Mouse (Mus musculus) heart, embryonic 11.5 days (tissue): ENCODE data around the gene Rsg1. TPM values are rescaled to one million over a fixed set of nuclear protein-coding genes. Genes with fewer than 3 reads are reported as not detected.
A peak's percentile ranks its signal among the peaks of the same experiment; 100 is the strongest.

Experiments
- ATAC-seq: fragments of 200-750 bp; cut with Nextera tagmentation; replicated peaks from 2 replicates; pipeline ENCODE4 v1.8.0; 2017; ENCODE audit warnings: moderate library complexity; ENCODE audit not compliant: insufficient number of reproducible peaks, low FRiP score, low TSS enrichment
- H3K27ac ChIP-seq: fragments of 300-500 bp; sonication (generic); 2 replicates; pipeline ENCODE4 v1.5.1; 2014; ENCODE audit warnings: mild to moderate bottlenecking, low read depth, low read length
- H3K27me3 ChIP-seq: fragments of 300-500 bp; sonication (generic); 2 replicates; pipeline ENCODE4 v1.6.1; 2014; ENCODE audit warnings: mild to moderate bottlenecking, low read length, mixed read lengths; ENCODE audit not compliant: control insufficient read depth, insufficient read depth
- H3K36me3 ChIP-seq: fragments of 300-500 bp; sonication (generic); 2 replicates; pipeline ENCODE4 v1.6.1; 2014; ENCODE audit warnings: mild to moderate bottlenecking, low read length, moderate library complexity, mixed read lengths; ENCODE audit not compliant: control insufficient read depth, insufficient read depth
- H3K4me1 ChIP-seq: fragments of 300-500 bp; sonication (generic); 2 replicates; pipeline ENCODE4 v1.6.1; 2014; ENCODE audit warnings: low read length; ENCODE audit not compliant: control insufficient read depth, insufficient read depth
- H3K4me2 ChIP-seq: fragments of 300-500 bp; sonication (generic); 2 replicates; pipeline ENCODE4 v1.6.1; 2014; ENCODE audit warnings: mild to moderate bottlenecking, moderate library complexity
- H3K4me3 ChIP-seq: fragments of 300-500 bp; sonication (generic); 2 replicates; pipeline ENCODE4 v1.5.1; 2014; ENCODE audit warnings: low read depth, low read length
- H3K9ac ChIP-seq: fragments of 300-500 bp; sonication (generic); 2 replicates; pipeline ENCODE4 v1.6.1; 2014; ENCODE audit warnings: mild to moderate bottlenecking, low read depth, low read length, moderate library complexity
- H3K9me3 ChIP-seq: fragments of 300-500 bp; sonication (generic); replicated peaks from 2 replicates; pipeline ENCODE4 v1.6.1; 2016; ENCODE audit warnings: low read length; ENCODE audit not compliant: control insufficient read depth
- WGBS: fragments of 180-500 bp; shearing (Covaris S2); extraction: QIAGEN DNeasy Blood & Tissue Kit; methylation state at CpG from one replicate; pipeline ENCODE4 v1.1.7; 2014; ENCODE audit not compliant: insufficient replicate concordance; 5-methylcytosine and 5-hydroxymethylcytosine counted together
- polyA plus RNA-seq: library from polyadenylated mRNA; unstranded; fragments of >200 nt; fragmentation: Nextera tagmentation; extraction: Ambion mirVana; gene quantifications from 2 replicates; pipeline ENCODE4 v1.2.1, GENCODE M21; 2014

The Rsg1 gene
- polyA plus RNA-seq, 1 experiment from 2014 or later: 2.0 TPM

GRCm38 (mm10) chr4:141238492-141239387 is 25.0 kb downstream of the Rsg1 start:
- no peak overlapping the region for H3K27ac ChIP-seq
- H3K36me3 ChIP-seq: no peaks in the 10 kb centered on the region
- H3K4me3 ChIP-seq: peak overlapping the region; percentile 40
- H3K9ac ChIP-seq: 0 out of 2 replicates have a peak overlapping the region, but pooled peaks have one; percentile 46
- H3K9me3 ChIP-seq: no peaks in the 10 kb centered on the region
- ATAC-seq: no peak
- peak overlapping the region; percentile 77 for H3K4me2 ChIP-seq
- H3K27me3 ChIP-seq: peaks cover 69% of the 10 kb centered on the region
- WGBS: 7% methylated on average over 20 of the region's 20 CpGs
- H3K4me1 ChIP-seq: peaks cover 19% of the 10 kb centered on the region

GRCm38 (mm10) chr4:141239388-141240125 is 25.8 kb downstream of the Rsg1 start, which contains the start of gene Arhgef19:
Arhgef19 (plus strand) TSS chr4:141239499.
- H3K4me2 ChIP-seq: peak within 1 kb of the TSS; percentile 77
- peak; percentile 88 for ATAC-seq
- H3K4me1 ChIP-seq: peaks cover 19% of the 10 kb centered on the region
- H3K9me3 ChIP-seq: no peaks in the 10 kb centered on the region
- H3K4me3 ChIP-seq: peak within 1 kb of the TSS; percentile 40
- H3K36me3 ChIP-seq: no peaks in the 10 kb centered on the region
- H3K9ac ChIP-seq: 0 out of 2 replicates have a peak within 1 kb of the TSS, but pooled peaks have one; percentile 46
- peaks cover 78% of the 10 kb centered on the region for H3K27me3 ChIP-seq
- no peak within 1 kb of the TSS for H3K27ac ChIP-seq
- 1% methylated on average over 30 of the region's 31 CpGs for WGBS

- Histone ChIP-seq H3K9ac (no peak overlapping the region), H3K27ac (no peak overlapping the region), H3K4me3 (no peak overlapping the region), H3K4me1 (peaks cover 21% of the 10 kb centered on the region), H3K9me3 (no peaks in the 10 kb centered on the region), H3K4me2 (peak overlapping the region; percentile 77), H3K27me3 (peaks cover 87% of the 10 kb centered on the region), H3K36me3 (no peaks in the 10 kb centered on the region)
- 2% methylated on average over 14 of the region's 14 CpGs for WGBS
- ATAC-seq: no peak
Measured at GRCm38 (mm10) chr4:141240617-141241016, 26.9 kb downstream of the Rsg1 start.

- no peak for ATAC-seq
- H3K4me3 ChIP-seq: no peak overlapping the region
- peaks cover 91% of the 10 kb centered on the region for H3K27me3 ChIP-seq
- no peak overlapping the region for H3K9ac ChIP-seq
- H3K27ac ChIP-seq: no peak overlapping the region
- H3K4me1 ChIP-seq: peaks cover 31% of the 10 kb centered on the region
- H3K36me3 ChIP-seq: no peaks in the 10 kb centered on the region
- no peak overlapping the region for H3K4me2 ChIP-seq
- H3K9me3 ChIP-seq: no peaks in the 10 kb centered on the region
- 18% methylated on average over 15 of the region's 15 CpGs for WGBS
Measured at GRCm38 (mm10) chr4:141241861-141242260, 28.1 kb downstream of the Rsg1 start.

GRCm38 (mm10) chr4:141242651-141243241 is 29.0 kb downstream of the Rsg1 start:
- Histone ChIP-seq H3K4me2 (peak overlapping the region; percentile 24; the same call in 1 of the 2 replicates), H3K9me3 (no peaks in the 10 kb centered on the region), H3K27me3 (peaks cover 94% of the 10 kb centered on the region), H3K9ac (no peak overlapping the region), H3K27ac (no peak overlapping the region), H3K36me3 (no peaks in the 10 kb centered on the region), H3K4me1 (peaks cover 39% of the 10 kb centered on the region), H3K4me3 (no peak overlapping the region)
- 11% methylated on average over 10 of the region's 11 CpGs for WGBS
- ATAC-seq: no peak

GRCm38 (mm10) chr4:141243636-141244035 is 29.9 kb downstream of the Rsg1 start:
- Histone ChIP-seq H3K36me3 (no peaks in the 10 kb centered on the region), H3K9me3 (no peaks in the 10 kb centered on the region), H3K4me1 (peaks cover 39% of the 10 kb centered on the region), H3K4me3 (no peak overlapping the region), H3K4me2 (no peak overlapping the region), H3K27me3 (peaks cover 98% of the 10 kb centered on the region), H3K9ac (no peak overlapping the region), H3K27ac (no peak overlapping the region)
- ATAC-seq: no peak
- WGBS: 55% methylated on average over 5 of the region's 5 CpGs

GRCm38 (mm10) chr4:141244401-141244800 is 30.6 kb downstream of the Rsg1 start:
- 54% methylated on average over 5 of the region's 5 CpGs for WGBS
- Histone ChIP-seq H3K4me2 (no peak overlapping the region), H3K36me3 (no peaks in the 10 kb centered on the region), H3K9ac (no peak overlapping the region), H3K4me3 (no peak overlapping the region), H3K4me1 (peaks cover 35% of the 10 kb centered on the region), H3K27ac (no peak overlapping the region), H3K9me3 (no peaks in the 10 kb centered on the region), H3K27me3 (peaks cover 98% of the 10 kb centered on the region)
- ATAC-seq: no peak

GRCm38 (mm10) chr4:141244931-141245425 is 31.2 kb downstream of the Rsg1 start:
- no peak for ATAC-seq
- no peak overlapping the region; the same call in 1 of the 2 replicates for H3K27ac ChIP-seq
- peaks cover 32% of the 10 kb centered on the region for H3K4me1 ChIP-seq
- 21% methylated on average over 9 of the region's 9 CpGs for WGBS
- H3K4me3 ChIP-seq: no peak overlapping the region
- no peak overlapping the region for H3K4me2 ChIP-seq
- H3K9ac ChIP-seq: 0 out of 2 replicates have a peak overlapping the region, but pooled peaks have one; percentile 35
- no peaks in the 10 kb centered on the region for H3K36me3 ChIP-seq
- no peaks in the 10 kb centered on the region for H3K9me3 ChIP-seq
- H3K27me3 ChIP-seq: peaks cover 95% of the 10 kb centered on the region
